Mouse (Mus musculus): Measurements from ENCODE around the gene Gm20388.

Gene Gm20388

DNA sequence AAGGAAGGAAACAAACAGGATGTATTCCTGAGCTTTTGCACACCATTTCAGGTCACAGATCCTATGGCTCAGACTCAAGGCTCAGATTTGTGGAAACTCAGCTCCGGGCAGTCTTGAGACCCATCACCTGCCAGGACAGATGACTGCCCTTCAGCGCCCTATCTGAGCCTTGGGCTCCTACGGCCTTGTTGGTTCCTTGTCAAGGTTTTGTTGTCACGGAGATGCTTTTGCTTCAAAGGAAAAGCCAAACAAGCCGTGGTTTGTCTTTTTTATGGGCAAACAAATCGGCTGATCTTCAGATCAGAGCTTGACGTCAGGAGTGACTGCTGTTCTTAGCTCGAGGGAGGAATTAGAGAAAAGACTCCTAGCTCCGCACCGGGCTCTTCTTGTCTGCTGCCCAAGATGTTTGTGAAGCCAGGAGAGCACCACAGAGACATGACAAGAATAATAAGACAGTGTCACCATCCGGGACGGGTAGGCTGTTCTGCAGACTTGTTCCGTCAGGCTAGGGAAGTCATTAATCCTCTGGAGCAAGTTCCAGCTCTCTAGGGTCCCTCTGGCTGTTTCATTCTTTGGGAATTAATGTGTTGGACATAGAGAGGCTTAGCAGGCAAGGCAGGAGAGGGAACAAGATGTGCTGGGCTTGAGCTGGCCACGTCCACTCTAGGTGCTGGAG, 1945.6 kb downstream of the Gm20388 start:
- no peak for DNase-seq (ENCODE audit: low spot score in 2 of 2)

DNA sequence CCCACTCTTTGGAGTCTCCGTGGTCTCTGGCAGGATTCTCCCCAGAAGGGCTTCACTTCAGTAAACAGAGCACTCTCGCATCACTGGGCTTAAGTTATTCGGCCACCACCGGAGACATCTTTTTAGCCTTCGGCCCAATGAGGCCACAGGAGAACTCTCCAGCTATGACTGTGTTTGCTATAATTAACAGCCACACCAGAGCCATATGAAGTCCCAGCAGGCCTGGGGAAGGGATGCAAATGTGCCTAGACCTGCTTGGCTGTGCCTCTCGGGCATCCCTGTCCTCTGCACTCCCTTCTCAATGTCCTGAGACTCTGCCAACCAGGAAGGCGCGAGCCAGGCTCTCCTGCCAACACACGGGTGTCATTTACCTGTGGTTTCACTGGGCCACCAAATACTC, 1946.7 kb downstream of the Gm20388 start:
- DNase-seq (ENCODE audit: low spot score in 2 of 2) = no peak

DNA sequence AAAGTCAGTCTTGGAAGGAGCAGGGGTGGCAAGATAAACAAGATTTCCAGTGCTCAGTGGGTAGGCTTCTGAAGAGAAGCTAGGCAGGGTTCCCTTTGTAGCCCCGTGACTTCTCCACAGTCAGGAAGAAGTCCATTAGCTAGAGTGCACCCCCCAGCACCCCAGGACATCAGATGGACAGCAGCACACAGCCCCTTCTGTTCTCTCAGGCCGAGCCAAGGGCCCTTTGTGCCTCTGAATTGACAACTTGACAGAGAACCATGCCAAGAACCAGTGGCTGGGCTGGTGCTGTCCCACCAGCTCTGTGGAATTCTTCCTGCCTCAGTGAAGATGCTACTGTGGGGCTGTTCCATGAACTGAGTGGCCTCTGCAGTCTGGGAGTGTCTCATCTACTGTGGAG, 1947.1 kb downstream of the Gm20388 start:
- DNase-seq (ENCODE audit: low spot score in 2 of 2) = no peak

DNA sequence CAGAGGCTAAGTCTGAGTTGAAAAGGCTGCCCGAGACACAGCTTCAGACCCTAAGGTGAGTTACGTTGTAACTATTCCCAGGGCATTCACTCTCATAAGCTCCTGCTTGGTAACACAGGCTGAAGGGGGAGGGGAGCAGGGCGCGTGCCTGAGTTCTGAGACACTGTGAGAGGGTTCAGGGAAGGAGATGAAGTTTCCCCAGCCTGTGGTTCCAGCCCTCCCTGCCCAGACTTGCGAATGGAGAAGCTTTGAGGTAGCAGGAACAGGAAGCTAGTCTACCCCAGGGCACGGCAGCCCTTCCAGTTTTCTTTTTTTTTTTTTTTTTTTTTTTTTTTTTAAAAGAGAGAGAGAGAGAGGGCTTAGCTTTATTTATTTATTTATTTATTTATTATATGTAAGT, 1950.6 kb downstream of the Gm20388 start:
- DNase-seq (ENCODE audit: low spot score in 2 of 2) = no peak

DNA sequence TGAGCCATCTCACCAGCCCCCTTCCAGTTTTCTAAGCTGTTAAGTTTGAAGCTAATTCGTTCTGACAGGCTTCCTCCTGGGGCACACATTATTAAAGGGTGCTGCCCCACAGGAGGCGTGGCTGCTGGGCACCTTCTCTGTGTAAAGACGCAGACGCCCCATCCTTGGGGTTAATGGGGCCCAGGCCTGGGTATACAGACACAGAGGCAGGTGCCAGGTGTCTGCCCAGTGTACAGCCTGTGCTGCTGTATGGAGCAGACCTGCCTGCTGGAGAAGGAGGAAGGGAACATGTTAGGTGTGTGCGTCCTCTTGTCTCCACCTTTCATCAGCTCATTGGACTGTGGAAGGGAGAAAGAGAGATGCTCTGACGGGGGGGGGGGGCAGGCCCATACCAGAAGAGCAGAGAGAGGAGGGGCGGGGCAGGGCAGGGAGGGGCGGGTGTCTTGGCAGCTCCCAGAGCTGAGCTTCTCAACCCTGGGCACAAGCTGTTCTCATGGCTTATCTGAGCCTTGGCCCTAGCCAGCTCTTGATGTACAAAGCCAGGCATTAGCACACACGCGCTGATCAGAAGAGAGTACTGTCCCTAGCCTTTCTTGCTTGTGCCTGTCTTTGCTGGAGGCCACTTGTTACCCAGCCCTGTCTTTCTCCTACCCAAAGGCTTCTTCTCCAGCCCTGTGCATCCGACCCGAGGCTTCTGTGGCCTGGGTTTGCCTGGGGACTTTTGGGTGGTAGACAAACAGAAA, 1951.3 kb downstream of the Gm20388 start:
- DNase-seq (ENCODE audit: low spot score in 2 of 2) = no peak

DNA sequence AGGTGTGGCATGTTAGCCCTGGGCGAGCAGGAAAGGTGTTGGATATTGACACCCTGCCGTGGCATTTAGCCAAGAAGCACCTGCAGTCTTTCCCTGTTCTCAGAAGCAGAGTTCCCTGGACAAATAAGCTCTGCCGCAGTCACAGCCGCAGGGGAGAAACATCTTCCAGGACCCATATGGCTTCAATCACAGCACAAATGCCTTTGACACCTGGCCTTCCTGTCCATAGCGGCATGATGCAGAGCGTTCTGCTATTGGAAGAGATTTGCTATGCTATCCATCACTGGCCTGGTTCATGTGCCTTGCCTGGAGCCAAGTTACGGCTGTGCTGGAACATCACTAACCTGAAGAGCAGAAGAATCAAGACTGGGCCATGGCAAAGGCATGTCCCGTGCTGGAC, 1954.7 kb downstream of the Gm20388 start:
- DNase-seq (ENCODE audit: low spot score in 2 of 2) = no peak

DNA sequence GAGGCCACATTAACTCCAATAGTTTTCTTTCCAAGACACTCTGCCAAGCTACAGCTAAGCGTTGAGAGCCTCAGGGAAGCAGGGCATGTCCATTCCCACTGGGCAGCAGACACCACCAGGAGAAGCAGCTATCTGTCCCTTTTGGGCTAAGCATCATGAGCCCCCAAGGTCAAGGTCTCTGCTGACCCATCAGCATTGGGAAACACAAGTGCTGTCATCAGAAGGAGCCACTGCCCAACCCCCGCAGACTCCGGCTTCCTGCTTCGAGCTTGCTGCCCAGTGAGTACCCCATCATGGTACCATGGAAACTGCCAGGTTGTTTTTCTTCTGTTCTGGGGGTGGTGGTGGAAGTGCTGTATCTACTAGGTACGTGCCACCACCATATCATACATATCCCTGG, 1957.6 kb downstream of the Gm20388 start:
- DNase-seq (ENCODE audit: low spot score in 2 of 2) = no peak

DNA sequence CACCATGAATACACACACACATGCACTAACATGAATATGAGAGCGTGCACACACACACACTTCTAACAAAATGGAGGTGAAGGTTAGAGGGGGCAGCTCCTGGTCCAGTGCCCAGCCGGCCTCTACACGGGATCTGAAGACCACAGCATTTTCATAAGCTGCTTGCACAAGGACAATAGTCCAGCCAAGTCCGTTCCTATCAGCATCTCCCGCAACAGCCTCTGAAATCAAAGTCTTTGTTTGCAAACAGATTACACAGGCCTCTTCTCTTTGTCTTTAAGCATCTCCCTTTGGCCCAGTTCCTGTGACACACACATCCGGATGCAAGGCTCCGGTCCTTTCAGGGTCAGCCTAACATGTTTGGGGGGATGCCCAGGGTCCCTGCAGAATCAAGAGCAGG, 1958.3 kb downstream of the Gm20388 start:
- DNase-seq (ENCODE audit: low spot score in 2 of 2) = no peak

DNA sequence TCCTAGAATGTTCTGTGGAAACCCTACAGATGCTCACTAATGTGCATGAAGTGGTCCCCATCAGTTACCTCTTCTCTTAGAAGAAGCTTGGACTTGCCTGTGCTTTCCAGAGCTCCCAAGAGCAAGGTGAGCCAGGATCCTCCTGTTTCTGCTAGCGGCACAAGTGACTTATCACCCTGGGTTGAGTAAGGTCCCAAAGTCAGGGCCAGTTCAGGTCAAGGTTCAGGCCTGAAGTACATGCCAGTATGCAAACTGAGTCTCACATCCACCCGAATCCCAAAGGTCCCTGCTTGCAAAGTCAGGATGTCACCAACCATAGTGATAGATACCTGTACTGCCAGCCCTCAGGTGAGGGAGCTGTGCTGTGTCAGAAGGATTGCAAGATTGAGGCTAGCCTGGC, 1959.5 kb downstream of the Gm20388 start:
- DNase-seq (ENCODE audit: low spot score in 2 of 2) = no peak

DNA sequence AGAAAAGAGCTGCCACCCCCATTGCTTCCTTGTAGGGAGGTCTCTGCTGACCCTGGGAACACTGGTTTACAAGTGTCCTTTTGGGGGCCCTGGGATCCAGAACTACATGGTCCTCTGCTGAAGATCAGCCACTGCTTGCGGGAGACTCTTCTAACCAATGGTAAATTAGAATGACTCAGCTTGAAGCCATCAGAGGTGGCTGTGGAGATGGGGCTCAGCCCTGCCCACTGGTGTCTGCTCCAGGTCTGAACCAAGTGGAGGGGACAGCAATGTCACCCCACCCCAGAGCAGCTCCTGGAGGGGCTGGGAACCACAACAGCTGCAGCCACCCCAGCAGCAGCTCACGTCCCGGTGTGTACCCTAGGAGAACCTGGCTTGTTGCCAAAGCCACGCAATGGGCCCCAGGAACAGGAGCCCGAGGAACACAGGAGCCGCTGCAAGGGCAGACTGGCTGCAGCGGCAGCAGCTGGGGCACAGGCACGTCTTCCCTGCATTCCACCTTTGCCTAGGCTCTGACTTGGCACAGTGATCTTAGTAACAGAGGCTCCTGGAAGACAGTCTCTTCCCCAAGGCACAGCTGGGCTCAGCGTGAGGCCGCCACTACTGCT, 1961.3 kb downstream of the Gm20388 start:
- no peak for DNase-seq (ENCODE audit: low spot score in 2 of 2)

DNA sequence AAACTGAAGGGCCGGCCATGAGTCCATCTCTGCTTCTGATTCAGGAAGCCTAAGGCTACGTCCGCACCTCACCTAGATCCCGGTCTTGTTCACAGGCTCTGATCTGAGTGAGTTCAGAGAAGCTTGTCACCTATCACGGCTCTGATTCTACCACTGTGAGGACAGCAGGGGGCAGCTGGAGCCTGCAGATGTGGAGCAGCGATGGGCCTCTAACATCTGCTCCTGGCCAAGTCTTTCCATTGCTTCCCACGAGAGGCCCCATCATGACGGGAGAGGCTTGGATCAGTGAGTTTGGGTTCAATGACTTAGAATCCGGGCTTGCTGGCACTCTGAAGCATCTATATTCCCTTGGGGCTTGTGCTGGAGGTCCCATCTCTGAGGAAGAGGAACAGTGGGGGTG, 1963.4 kb downstream of the Gm20388 start:
- DNase-seq (ENCODE audit: low spot score in 2 of 2) = no peak

DNA sequence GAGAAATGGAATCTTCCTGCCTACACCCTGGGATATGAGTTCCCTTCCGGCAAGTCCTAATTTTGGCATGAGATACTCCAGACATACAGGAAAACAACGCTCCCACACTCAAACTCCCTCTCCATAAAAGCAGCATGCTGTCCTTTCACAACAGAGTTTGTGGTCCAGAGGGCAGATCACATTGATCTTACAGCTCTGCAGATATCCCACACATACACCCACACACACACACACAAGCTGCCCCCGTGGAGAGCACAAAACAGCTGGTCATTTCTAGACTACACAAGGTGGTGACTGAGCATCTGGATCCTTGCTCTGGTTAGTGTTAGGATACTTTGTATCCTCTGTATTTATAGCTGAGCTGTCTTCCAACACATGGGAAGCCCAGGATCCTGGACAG, 1964.4 kb downstream of the Gm20388 start:
- no peak for DNase-seq (ENCODE audit: low spot score in 2 of 2)

DNA sequence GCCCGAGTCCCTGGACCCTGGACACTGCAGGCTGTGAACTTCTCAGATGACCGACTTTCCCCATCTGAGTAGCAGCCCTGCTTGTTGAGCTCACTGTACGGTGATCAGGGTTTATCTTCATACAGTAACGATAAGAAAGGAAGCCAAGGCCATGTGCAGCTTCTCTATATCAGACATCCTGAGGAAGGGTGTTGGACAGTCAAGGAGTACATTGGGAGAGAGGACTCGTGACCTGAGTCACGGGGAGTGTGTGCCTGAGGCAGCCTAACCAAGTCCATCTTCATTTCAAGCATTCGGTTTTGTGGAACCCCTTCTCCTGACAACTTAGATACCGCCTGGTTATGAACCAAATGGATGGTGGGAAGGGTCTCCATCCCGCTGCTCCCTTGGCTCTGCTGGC, 1964.9 kb downstream of the Gm20388 start:
- DNase-seq (ENCODE audit: low spot score in 2 of 2) = no peak

DNA sequence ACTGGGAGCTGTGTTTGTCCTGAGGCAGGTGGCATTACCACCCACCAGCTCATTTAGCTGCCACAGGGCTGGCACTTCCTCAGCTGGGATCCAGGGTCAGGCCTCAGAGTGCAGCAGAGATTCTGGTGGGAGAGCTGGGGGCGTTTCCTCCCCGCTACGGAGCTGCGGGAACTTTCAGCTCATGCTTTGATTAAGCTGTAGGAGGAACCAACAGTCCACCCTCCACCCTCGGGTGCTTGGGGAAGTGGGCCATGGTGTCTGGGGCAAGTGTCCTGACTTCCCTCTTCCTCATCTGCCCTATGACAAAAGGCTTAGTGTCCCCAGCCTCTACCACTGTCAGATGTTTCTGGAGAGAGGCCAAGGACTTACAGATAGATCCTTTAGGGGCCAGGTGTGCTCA, 1966.6 kb downstream of the Gm20388 start:
- DNase-seq (ENCODE audit: low spot score in 2 of 2) = no peak

DNA sequence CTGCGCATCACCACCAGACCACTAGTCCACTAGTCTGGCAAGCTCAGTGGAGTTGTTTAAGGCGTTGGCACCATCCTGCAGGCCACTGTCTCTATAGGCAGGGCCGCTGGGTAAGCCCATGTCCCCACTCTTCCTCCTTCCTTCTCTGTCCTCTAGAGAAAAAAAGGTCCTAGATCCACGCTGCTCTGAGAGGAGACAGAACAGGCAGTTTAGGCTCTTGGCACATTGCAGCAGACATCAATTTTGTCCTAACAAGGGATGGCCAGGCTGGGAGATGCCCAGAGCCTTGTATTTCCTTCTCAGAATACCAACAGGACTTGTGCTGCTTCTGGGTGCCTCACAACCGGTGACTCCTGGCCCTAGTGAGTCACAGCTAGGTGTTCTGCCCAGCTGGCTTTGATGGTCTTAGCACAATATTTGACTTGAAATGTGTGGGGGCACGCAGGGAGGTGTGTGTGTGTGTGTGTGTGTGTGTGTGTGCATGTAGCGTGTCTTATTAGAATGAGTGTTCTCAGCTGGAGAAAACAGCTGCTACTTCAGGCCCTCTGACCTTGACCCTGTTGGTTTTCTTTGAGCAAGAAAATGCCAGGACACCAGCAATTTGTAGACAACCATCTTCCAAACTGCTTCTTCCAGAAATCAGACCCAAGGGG, 1967.3 kb downstream of the Gm20388 start:
- no peak for DNase-seq (ENCODE audit: low spot score in 2 of 2)

DNA sequence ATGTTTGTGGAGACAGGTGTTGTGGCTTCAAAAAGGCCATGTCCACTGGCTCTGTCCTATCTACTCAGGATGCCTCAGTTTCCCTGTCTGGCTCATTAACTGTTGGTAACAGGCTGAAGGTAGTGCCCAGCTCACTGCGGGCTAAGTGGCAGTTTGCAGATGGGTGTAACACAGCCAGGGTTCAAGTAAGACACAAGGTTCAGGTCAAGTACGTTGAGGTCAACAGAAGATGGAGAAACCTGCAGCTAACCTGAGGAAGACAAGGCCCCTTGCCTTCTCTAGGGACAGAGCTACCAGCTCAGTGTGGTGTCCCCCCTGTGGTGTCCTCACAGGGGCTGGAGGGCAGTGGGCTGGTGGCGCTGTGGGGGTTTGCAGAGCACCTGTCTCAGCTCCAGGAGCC, 1969.1 kb downstream of the Gm20388 start:
- DNase-seq (ENCODE audit: low spot score in 2 of 2) = no peak

DNA sequence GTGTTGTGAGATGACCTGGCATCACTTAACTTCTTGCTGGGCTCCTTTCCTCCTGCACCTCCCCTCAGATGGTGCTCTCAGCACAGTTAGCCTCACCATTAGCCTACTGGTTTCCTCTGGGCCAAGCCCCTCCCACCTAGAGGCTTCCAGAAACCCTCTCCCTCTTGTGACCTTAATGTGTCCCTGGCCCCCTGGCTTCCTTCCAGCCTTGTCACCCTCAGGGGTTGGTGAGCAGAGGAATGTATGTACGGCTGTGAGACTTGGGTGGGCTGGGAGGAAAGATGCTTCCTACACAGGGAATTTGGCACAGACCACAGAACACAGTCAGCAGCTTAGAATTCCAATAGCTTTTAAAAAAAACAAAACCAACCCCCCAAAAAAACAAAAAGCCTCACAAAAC, 1970.2 kb downstream of the Gm20388 start:
- no peak for DNase-seq (ENCODE audit: low spot score in 2 of 2)

DNA sequence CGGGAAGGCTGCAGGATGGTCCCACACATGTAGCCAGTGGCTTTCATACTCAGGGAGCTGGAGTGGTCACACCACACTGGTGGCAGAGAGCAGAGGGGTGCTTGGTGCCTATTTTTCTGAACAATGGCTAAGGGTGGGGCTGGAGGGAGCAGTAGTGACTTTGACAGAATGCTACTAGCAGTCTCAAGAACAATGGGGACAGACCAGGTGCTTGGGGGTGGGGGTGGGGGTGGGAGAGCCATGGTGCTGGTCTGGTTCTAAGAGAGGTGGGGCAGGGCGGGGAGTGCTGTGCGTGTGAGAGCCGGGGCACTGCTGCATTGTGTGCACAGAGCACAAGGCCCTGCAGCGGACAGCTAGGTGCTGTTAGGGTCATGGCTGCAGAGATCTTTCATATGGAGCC, 1971.3 kb downstream of the Gm20388 start:
- no peak for DNase-seq (ENCODE audit: low spot score in 2 of 2)

DNA sequence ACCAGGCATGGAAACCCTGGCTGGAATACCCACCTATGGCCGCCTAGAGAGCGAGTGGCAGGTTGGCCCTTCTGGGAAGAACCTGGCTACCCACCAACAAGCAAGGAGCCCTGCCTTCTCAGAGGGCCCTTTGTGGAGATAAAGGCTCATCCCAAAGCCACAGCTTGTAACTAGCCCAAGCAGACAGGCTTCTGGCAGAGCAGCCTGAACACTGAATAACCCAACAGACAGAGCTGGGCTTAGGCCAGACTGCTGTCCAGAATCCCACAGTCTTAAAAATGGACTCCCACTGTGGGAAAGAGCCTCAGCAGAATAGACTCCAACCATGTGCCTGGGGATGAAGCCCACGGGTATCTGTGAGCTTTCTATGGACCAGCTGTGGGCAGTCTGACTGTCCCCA, 1973.5 kb downstream of the Gm20388 start:
- no peak for DNase-seq (ENCODE audit: low spot score in 2 of 2)

DNA sequence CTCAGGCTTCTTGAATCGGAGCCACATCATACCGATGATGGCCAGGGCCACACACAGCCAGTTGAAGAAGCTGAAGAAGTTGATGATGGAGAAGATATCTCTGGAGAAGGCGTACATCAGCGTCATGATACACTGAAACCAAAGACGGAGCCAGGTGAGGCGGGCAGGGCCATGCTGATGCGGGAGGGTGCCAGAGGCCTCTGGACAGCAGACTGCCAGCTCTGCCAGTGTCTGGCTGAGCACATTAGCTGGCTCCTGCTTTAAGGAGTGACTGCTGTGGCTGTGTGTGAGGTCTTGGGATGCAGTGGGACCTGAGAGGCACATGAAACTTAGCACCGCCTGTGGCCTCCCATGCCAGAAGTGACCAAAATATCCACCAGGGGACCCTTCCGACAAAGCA, 1974.4 kb downstream of the Gm20388 start:
- DNase-seq (ENCODE audit: low spot score in 2 of 2) = no peak

DNA sequence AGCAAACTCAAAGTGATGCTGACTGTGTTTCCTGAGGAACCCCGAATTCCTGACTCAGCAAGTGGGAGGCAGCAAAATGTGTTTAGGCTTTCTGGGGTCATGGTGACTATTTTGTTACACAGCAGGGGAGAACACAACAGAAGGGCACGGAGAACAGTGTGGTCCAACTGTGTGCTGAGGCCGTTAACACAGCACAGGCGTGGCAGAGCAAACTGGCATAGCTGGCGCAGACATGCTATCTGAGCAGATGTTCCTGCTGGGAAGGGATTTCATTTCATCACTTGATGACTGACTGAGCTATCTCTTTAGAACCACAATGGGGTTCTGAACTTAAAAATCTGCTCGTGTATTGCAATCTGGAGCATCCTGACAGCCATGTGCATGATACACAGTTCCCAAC, 1974.8 kb downstream of the Gm20388 start:
- DNase-seq (ENCODE audit: low spot score in 2 of 2) = no peak

DNA sequence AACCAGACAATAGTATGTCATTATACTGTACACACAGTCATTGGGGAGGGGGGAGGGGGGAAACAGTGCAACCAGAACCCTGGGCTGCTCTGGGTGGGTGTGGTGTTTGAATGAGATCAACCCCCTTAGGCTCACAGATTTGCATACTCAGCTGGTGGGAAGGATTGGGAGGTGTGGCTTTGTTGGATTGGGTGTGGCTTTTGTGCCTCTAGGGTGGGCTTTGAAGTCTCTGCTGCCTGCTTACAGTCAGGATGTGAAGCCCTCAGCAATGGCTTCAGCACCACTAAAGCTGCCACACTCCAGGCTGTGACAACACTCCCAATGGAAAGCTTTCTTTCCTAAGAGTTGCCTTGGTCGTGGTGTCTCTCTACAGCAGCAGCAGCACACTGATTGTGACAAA, 1976.9 kb downstream of the Gm20388 start:
- DNase-seq (ENCODE audit: low spot score in 2 of 2) = no peak

DNA sequence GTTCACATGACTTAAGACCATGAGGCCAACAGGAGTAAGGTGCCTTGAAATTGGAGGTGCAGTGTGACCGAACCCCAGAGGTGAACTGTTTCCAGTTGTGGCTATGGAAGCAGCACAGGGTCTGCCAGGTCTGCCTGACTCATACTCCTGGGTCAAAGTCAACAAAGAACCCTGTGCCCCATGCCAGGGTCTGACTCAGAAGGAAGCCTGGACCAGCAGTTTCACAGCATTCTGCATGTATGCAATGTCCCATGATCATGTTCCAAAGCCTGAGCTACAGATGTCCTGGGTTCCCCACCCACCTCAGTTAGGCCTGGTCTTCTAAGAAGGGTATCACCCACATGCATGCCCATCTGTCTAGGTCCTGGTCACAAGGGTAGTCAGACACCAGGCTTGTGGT, 1978.7 kb downstream of the Gm20388 start:
- DNase-seq (ENCODE audit: low spot score in 2 of 2) = no peak

Data from right cerebral cortex, postnatal 36 days (tissue).